Mouse (Mus musculus) myocyte (in vitro differentiated cells): ENCODE data around the gene Ddc. TPM values are rescaled to one million over a fixed set of nuclear protein-coding genes. Genes with fewer than 3 reads are reported as not detected.
A peak's percentile ranks its signal among the peaks of the same experiment; 100 is the strongest.

Experiments used
- H3K27me3 ChIP-seq: one replicate; pipeline ENCODE4 v1.6.1; 2011; ENCODE audit not compliant: control insufficient read depth, insufficient read depth, insufficient read length
- H3K36me3 ChIP-seq: one replicate; pipeline ENCODE4 v1.6.1; 2011; ENCODE audit not compliant: control insufficient read depth, insufficient read depth
- H3K4me2 ChIP-seq: one replicate; pipeline ENCODE4 v1.6.1; 2011; ENCODE audit warnings: low read depth, control low read depth
- H3K4me3 ChIP-seq: one replicate; pipeline ENCODE4 v1.5.1; 2011; ENCODE audit warnings: mild to moderate bottlenecking, control low read depth, moderate library complexity
- H3K79me2 ChIP-seq: one replicate; pipeline ENCODE4 v1.6.1; 2011; ENCODE audit not compliant: control insufficient read depth, insufficient read depth
- H3ac ChIP-seq: one replicate; pipeline ENCODE4 v1.6.1; 2011; ENCODE audit not compliant: control insufficient read depth, insufficient read length
- CEBPB ChIP-seq: IDR thresholded peaks from 2 replicates; pipeline ENCODE4 v1.6.1; 2011; ENCODE audit warnings: mild to moderate bottlenecking, moderate library complexity; ENCODE audit not compliant: poor library complexity, insufficient read depth, severe bottlenecking
- E2F4 ChIP-seq: IDR thresholded peaks from one replicate; pipeline ENCODE4 v1.6.1; 2011; ENCODE audit warnings: mild to moderate bottlenecking, control low read depth, moderate library complexity; ENCODE audit not compliant: insufficient read depth
- MAX ChIP-seq: IDR thresholded peaks from one replicate; pipeline ENCODE4 v1.6.1; 2011; ENCODE audit warnings: low read depth, mild to moderate bottlenecking, control low read depth
- MYOD1 ChIP-seq, 3 experiments: IDR thresholded peaks; one replicate each; pipeline ENCODE4 v1.6.1; 2011; ENCODE audit warnings: control low read depth in 2 of 3, low read depth in 2 of 3, mild to moderate bottlenecking in 2 of 3, moderate library complexity in 1 of 3; ENCODE audit not compliant: insufficient read length in 2 of 3, control insufficient read depth in 1 of 3
- MYOG ChIP-seq, 3 experiments: IDR thresholded peaks; one replicate each; pipeline ENCODE4 v1.6.1; 2011; ENCODE audit warnings: control low read depth in 2 of 3, low read depth in 2 of 3, mild to moderate bottlenecking in 2 of 3; ENCODE audit not compliant: insufficient read length in 2 of 3, control insufficient read depth in 1 of 3, insufficient read depth in 1 of 3
- POLR2A ChIP-seq: IDR thresholded peaks from one replicate; pipeline ENCODE4 v1.6.1; 2011; ENCODE audit warnings: low read depth, mild to moderate bottlenecking, control low read depth, moderate library complexity; ENCODE audit not compliant: insufficient read length
- POLR2AphosphoS2 ChIP-seq: IDR thresholded peaks from one replicate; pipeline ENCODE4 v1.6.1; 2011; ENCODE audit warnings: low read depth, control low read depth; ENCODE audit not compliant: insufficient read length
- REST ChIP-seq: IDR thresholded peaks from one replicate; pipeline ENCODE4 v1.6.1; 2011; ENCODE audit warnings: mild to moderate bottlenecking, control low read depth, moderate library complexity; ENCODE audit not compliant: insufficient read depth, insufficient read length
- SRF ChIP-seq: IDR thresholded peaks from one replicate; pipeline ENCODE4 v1.6.1; 2011; ENCODE audit warnings: low read depth; ENCODE audit not compliant: control insufficient read depth, insufficient read length
- TCF12 ChIP-seq: IDR thresholded peaks from one replicate; pipeline ENCODE4 v1.6.1; 2011; ENCODE audit warnings: mild to moderate bottlenecking, control low read depth; ENCODE audit not compliant: poor library complexity, insufficient read depth, severe bottlenecking
- TCF3 ChIP-seq: IDR thresholded peaks from one replicate; pipeline ENCODE4 v1.6.1; 2011; ENCODE audit warnings: low read depth, control low read depth; ENCODE audit not compliant: insufficient read length
- USF1 ChIP-seq: IDR thresholded peaks from one replicate; pipeline ENCODE4 v1.6.1; 2011; ENCODE audit warnings: low read depth, mild to moderate bottlenecking, control low read depth, moderate library complexity
- polyA plus RNA-seq: library from polyadenylated mRNA; unstranded; fragments of >200 nt; fragmentation: generic; extraction: Trizol; gene quantifications from one replicate; pipeline ENCODE4 v1.2.1, GENCODE M21; 2012; ENCODE audit warnings: missing spikeins

Ddc gene
- polyA plus RNA-seq, 1 experiment, result 7.5 TPM

DNA sequence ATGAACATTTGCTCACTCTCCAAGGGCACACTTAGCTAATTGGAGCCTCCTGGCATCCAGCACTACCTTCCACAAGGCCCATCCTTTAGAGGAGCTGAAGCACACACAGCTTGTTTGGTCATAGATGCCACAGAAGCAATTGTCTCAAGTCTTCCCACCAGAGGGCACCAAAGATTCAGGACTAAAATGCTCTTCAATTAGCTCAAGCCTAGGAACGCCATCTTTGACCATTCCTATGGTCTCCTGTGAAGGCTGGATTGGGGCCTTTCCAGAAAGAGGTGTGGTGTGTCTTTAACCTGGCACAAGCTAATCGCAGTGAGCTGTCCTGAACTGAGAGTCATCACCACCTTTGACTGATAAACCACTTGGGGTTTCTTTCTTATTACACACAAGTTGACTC is 77.7 kb downstream of the Ddc start:
- H3ac ChIP-seq, result no peak overlapping the region
- H3K4me2 ChIP-seq, result peak overlapping the region; percentile 48
- no peak overlapping the region for H3K4me3 ChIP-seq
- no peaks in the 10 kb centered on the region for H3K27me3 ChIP-seq
- TF ChIP-seq CEBPB (no peak), POLR2A (no peak), TCF3 (no peak), POLR2AphosphoS2 (no peak), MYOD1 (IDR thresholded peaks at IDR 0.05; ENCODE audit: control insufficient read depth in 1 of 3, insufficient read length in 2 of 3, low read depth in 2 of 3) (no peak), REST (no peak), MYOG (IDR thresholded peaks at IDR 0.05; ENCODE audit: control insufficient read depth in 1 of 3, insufficient read depth in 1 of 3, insufficient read length in 2 of 3, low read depth in 2 of 3) (no peak), E2F4 (no peak), MAX (no peak), SRF (no peak), USF1 (no peak), TCF12 (no peak)
- H3K79me2 ChIP-seq, result no peaks in the 10 kb centered on the region
- no peaks in the 10 kb centered on the region for H3K36me3 ChIP-seq

DNA sequence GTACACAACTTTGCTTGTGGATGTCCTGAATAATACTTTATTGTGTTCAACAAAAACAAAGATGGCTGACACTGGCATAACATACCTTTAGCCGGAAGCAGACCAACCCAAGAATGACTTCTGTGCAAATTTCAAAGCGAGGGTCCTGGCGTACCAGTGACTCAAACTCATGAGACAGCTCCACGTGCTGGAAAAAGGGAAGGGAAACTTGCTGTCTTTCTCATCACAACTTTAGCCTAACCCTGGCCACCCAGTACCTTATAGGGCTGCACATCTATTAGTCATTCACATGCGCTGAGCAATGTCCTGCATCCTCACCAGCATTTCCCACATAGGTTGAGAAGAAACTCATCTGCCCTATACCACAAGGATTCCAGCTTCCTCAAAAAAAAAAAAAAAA is 78.7 kb downstream of the Ddc start:
- Histone ChIP-seq H3K79me2 (no peaks in the 10 kb centered on the region), H3K27me3 (no peaks in the 10 kb centered on the region), H3ac (no peak overlapping the region), H3K4me2 (no peak overlapping the region), H3K36me3 (no peaks in the 10 kb centered on the region), H3K4me3 (no peak overlapping the region)
- TF ChIP-seq TCF12, result no peak
- TF ChIP-seq MYOD1 (IDR thresholded peaks at IDR 0.05; ENCODE audit: control insufficient read depth in 1 of 3, insufficient read length in 2 of 3, low read depth in 2 of 3), result no peak
- no peak for TF ChIP-seq POLR2A
- TF ChIP-seq E2F4, result no peak

DNA sequence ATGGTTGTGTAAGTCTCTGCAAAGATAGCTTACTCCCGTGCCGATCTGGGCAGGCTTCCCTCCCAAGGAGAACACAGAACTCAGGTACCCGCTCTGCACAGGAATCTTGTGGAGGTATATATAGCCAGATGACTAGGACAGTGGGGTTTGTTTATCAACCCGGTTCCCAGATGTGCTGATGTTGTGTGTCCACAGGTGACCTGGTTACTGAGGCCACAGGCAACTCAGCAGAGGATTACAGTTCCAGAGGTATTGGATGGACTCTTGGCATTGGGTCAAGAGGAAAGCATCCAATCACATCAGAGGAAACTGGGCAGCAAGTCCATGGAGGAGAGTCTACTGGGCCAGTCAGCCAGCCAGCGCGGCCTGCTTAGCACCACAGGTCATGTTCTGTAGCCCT is 79.1 kb downstream of the Ddc start:
- Histone ChIP-seq H3K4me3 (no peak overlapping the region), H3K4me2 (no peak overlapping the region), H3ac (no peak overlapping the region), H3K36me3 (no peaks in the 10 kb centered on the region), H3K79me2 (no peaks in the 10 kb centered on the region), H3K27me3 (no peaks in the 10 kb centered on the region)
- TF ChIP-seq MAX (no peak), MYOD1 (IDR thresholded peaks at IDR 0.05; ENCODE audit: control insufficient read depth in 1 of 3, insufficient read length in 2 of 3, low read depth in 2 of 3) (no peak)

DNA sequence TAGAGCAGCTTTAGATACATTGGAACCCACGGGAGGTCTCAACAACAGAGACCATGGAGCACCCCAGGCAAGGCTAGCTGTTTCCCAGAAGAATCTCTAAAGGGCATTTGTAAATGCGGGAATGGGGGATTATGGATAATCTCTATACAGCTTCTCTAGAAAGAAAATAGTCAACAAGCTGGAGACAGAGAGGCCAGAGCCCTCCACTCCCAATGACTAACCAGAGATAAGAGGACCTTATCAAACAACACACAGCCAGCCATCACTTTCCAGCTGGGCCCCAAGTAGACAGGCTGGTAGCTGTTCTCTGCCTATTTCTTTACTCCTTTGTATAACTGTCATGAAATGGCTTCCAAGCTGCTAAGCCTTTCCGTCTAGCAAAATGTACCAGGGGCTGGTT is 82.2 kb downstream of the Ddc start:
- no peaks in the 10 kb centered on the region for H3K27me3 ChIP-seq
- H3K4me3 ChIP-seq, result no peak overlapping the region
- H3ac ChIP-seq, result no peak overlapping the region
- H3K4me2 ChIP-seq, result no peak overlapping the region
- H3K79me2 ChIP-seq, result no peaks in the 10 kb centered on the region
- no peaks in the 10 kb centered on the region for H3K36me3 ChIP-seq
- TF ChIP-seq USF1 (no peak), E2F4 (no peak), TCF3 (no peak), MAX (no peak), POLR2AphosphoS2 (no peak), CEBPB (no peak), SRF (no peak), TCF12 (no peak), MYOD1 (IDR thresholded peaks at IDR 0.05; ENCODE audit: control insufficient read depth in 1 of 3, insufficient read length in 2 of 3, low read depth in 2 of 3) (no peak), REST (no peak), POLR2A (no peak), MYOG (IDR thresholded peaks at IDR 0.05; ENCODE audit: control insufficient read depth in 1 of 3, insufficient read depth in 1 of 3, insufficient read length in 2 of 3, low read depth in 2 of 3) (no peak)

DNA sequence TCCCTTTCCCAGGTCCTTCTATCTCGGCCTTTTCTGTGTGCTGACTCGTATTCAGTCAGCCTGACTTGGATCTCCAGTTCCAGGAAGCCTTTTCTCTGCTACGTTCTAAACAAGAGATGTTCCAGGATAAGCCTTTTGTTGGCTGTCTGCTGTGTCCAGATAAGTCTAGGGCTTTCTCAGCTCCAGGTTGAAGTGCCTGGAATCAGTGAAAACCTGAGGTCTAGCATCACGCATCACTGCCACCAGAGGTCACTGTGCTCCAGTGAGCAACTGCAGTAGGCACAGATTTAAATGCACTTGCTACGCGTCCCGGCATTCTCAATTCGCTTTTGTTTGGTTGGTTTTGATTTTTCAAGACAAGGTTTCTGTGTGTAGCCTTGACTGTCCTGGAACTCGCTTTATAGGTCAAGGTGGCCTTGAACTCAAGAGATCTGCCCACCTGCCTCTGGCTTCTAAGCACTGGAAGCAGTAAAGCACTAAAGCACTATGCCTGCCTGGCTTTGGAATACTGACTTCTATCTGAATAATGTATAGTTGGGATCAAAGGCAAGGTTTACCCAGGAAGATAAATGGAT is 86.0 kb downstream of the Ddc start:
- H3K4me3 ChIP-seq, result no peak overlapping the region

More for the DNA sequence above, 86.0 kb downstream of the Ddc start:
- H3ac ChIP-seq, result no peak overlapping the region
- H3K36me3 ChIP-seq, result no peaks in the 10 kb centered on the region
- H3K79me2 ChIP-seq, result peaks cover 16% of the 10 kb centered on the region
- TF ChIP-seq SRF, result no peak
- TF ChIP-seq POLR2A, result no peak
- no peak for TF ChIP-seq USF1
- no peak for TF ChIP-seq MAX
- TF ChIP-seq E2F4, result no peak
- TF ChIP-seq MYOD1 (IDR thresholded peaks at IDR 0.05; ENCODE audit: control insufficient read depth in 1 of 3, insufficient read length in 2 of 3, low read depth in 2 of 3), result no peak
- TF ChIP-seq CEBPB, result no peak
- TF ChIP-seq REST, result no peak
- no peak for TF ChIP-seq TCF3
- no peak for TF ChIP-seq MYOG (IDR thresholded peaks at IDR 0.05; ENCODE audit: control insufficient read depth in 1 of 3, insufficient read depth in 1 of 3, insufficient read length in 2 of 3, low read depth in 2 of 3)
- TF ChIP-seq POLR2AphosphoS2, result no peak
- TF ChIP-seq TCF12, result no peak
- H3K4me2 ChIP-seq, result peak overlapping the region; percentile 40
- no peaks in the 10 kb centered on the region for H3K27me3 ChIP-seq
